Mouse (Mus musculus): ENCODE results near the gene Lgmn.

Lgmn gene

DNA sequence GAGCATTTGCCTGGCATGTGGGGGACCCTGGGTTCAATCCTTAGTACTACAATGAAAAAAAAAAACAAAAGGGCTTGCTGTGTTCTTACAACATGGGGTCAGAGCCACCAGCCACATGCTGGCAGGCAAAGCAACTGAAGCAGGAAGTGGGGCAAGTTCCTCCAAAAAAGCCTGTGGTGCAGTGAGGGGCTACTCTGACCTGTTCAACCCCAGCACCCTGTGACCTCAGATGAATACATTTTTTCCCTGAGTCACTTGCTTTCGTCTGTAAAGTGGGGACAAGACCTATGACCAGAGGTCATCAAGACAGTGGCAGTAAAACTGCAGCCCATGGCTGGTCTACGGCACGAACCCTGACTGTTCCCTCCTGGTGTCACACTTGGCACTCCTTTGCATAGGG lies 72.5 kb downstream of the Lgmn start:
- in situ Hi-C loops (cut with MboI; ENCODE audit: low pct_unique_long_range_greater_than_20kb in 1 of 2, low sequenced_read_pairs in 2 of 2, unreplicated experiment in 1 of 2), result loop anchor here in 1 of 2 experiments (25.0 kb wide), 1 partner anchor 355 kb away; no protein-coding TSS in a partner anchor

DNA sequence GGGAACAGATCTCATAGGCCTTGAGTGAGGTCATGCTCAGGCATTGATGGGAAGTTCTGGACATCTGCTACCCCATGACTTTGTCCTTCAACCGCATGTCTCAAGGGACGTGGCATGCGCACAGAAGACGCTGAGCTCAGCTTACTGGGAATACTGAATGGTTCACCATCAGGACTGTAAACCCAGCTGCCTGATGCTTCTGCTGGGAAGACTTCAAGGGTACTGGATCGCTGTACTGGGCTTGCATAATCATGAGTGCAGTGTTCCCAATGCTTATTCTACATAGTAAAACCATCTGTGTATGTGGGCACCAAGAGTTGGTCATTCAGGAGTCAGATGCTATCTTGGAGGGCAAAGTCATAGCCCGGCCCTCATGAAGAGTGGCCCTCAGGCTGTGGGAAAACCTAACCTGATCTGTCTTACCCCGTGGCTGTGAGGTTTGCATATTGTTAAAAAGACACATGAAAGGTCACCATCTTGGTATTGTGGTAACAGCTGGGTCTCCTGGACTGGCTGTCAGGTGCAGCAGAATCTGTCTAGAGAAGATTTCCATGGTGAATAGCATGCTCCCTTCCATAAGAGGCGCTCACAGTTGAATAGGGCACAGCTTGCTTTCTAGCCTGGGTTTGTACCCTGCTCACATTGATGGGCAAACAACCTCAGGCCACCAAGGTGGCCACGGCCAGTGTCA lies 73.3 kb downstream of the Lgmn start:
- in situ Hi-C loops (cut with MboI; ENCODE audit: low pct_unique_long_range_greater_than_20kb in 1 of 2, low sequenced_read_pairs in 2 of 2, unreplicated experiment in 1 of 2), result loop anchor here in 1 of 2 experiments (25.0 kb wide), 1 partner anchor 354 kb away; no protein-coding TSS in a partner anchor

DNA sequence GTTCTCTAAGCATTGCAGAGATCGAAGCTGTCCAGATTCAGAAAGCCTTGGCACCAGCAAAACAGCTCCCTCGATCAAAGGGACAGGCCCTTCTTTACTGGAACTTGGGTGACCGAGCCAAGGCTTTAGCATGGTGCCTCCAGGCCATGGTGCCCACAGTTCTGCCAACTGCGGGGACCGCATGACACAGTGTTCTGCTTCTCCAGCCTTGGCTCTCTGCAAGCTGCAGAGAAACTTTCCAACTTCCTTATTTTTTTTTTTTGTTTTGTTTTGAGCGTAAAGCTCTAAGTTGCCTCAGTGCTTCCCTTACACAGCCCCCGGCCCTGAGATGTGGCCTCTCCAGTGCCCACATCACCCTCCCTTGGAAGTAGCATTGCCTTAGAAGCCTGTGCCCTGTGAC lies 74.6 kb downstream of the Lgmn start:
- in situ Hi-C loops (cut with MboI; ENCODE audit: low pct_unique_long_range_greater_than_20kb in 1 of 2, low sequenced_read_pairs in 2 of 2, unreplicated experiment in 1 of 2), result loop anchor here in 1 of 2 experiments (25.0 kb wide), 1 partner anchor 353 kb away; no protein-coding TSS in a partner anchor

DNA sequence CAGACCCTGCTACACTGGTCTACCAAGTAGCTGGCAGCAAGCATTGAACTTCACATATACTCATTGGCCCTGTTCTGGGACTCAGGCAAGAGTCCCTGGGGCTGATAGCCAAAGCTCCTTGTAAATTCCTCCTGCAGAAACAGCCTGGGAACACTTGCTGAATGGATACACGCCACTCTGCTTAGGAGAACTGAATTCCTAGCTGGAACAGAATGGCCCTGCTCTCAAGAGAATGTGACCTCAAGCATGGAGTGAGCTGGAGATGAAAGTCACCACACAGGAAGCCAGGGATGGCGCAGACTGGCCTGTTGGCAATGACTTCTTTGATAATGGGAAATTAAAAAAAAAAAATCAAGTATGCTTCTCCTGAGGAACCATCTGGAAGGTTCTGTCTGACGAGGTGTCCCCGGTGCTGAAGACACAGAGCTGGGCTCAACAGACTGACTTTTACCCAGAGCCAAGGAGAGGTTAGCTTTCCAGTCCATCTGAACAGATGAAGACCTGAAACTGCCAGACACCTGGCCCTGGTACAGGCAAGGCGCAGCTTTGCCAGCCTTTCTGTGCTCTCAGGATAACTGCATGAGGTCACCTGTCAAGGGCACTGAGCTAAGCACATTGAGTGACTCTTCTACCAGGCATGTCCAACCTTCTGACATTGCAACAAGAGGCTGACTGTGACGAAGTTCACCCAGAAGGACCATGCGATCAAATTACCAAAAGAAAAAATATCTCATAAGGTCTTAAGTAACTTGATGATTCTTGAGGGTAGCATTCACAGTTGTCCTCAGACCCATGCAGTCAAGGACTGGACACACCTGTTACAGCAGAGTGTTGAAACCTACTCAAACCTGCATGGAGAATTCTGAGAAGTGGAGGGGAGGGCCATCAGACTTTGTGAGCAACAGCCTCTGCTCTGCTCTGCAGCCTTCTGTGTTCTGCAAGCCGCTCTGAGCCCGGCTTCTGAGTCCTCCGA lies 78.1 kb downstream of the Lgmn start:
- in situ Hi-C loops (cut with MboI; ENCODE audit: low pct_unique_long_range_greater_than_20kb in 1 of 2, low sequenced_read_pairs in 2 of 2, unreplicated experiment in 1 of 2), result loop anchor here in 1 of 2 experiments (25.0 kb wide), 1 partner anchor 349 kb away; no protein-coding TSS in a partner anchor

DNA sequence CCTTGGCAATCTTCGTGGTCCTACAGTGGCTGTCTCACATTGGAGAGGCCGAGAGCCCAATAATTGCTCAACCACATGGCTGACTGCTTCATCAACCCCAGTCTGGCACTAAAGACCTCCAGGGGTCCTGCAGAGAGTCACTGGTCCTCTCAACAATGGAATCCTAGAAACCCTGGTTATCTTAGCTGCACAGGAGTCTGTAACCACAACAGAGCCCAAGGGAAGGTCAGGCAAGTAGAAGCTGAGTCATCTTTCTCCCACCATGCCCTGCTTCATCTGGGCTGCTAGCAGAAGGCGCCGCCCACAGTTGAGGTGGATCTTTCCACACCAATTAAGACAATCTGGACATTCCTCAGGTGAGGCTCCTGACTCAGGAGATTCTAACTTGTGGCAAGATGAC lies 80.2 kb downstream of the Lgmn start:
- in situ Hi-C loops (cut with MboI; ENCODE audit: low pct_unique_long_range_greater_than_20kb in 1 of 2, low sequenced_read_pairs in 2 of 2, unreplicated experiment in 1 of 2), result loop anchor here in 1 of 2 experiments (25.0 kb wide), 1 partner anchor 347 kb away; no protein-coding TSS in a partner anchor

DNA sequence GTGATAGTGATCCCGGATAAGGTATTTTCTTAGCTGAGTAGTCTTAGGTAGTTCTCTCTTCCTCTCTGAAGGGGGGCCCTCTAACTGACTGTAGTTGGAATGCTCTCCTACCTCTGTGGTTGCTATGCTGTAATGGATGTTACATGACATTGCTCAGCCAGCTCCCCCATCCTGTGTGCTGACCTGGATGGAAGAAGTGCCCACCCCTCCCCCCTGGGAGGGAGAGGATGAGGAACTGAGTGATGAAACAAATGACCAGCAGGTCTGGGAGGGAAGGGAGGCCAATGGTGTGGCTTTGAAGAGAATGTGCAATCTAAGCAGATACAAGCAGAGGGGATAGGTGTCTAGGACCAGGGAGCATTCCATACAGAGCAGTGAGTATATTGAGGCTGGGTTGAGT lies 82.8 kb downstream of the Lgmn start:
- in situ Hi-C loops (cut with MboI; ENCODE audit: low pct_unique_long_range_greater_than_20kb in 1 of 2, low sequenced_read_pairs in 2 of 2, unreplicated experiment in 1 of 2), result loop anchor here in 1 of 2 experiments (25.0 kb wide), 1 partner anchor 344 kb away; no protein-coding TSS in a partner anchor

DNA sequence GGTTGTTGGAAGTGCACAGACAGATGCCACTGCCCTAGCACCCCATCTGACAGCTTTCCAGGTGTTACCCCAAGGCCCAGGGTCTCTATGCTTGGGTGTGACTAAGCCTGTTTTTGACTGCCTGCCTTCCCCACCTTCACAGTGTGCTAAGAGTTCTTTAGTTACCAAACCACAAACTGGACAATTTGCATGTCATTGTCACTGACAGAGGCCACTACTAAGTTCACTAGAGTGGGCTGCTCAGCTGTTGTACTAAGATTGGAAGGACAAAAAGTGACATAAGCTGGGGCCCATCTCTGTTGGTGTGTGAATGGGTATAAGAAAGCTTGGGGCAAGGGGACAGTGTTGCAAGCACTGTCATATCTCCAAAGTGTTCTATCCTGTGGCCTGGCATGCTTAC lies 83.8 kb downstream of the Lgmn start:
- in situ Hi-C loops (cut with MboI; ENCODE audit: low pct_unique_long_range_greater_than_20kb in 1 of 2, low sequenced_read_pairs in 2 of 2, unreplicated experiment in 1 of 2), result loop anchor here in 1 of 2 experiments (25.0 kb wide), 1 partner anchor 343 kb away; no protein-coding TSS in a partner anchor

DNA sequence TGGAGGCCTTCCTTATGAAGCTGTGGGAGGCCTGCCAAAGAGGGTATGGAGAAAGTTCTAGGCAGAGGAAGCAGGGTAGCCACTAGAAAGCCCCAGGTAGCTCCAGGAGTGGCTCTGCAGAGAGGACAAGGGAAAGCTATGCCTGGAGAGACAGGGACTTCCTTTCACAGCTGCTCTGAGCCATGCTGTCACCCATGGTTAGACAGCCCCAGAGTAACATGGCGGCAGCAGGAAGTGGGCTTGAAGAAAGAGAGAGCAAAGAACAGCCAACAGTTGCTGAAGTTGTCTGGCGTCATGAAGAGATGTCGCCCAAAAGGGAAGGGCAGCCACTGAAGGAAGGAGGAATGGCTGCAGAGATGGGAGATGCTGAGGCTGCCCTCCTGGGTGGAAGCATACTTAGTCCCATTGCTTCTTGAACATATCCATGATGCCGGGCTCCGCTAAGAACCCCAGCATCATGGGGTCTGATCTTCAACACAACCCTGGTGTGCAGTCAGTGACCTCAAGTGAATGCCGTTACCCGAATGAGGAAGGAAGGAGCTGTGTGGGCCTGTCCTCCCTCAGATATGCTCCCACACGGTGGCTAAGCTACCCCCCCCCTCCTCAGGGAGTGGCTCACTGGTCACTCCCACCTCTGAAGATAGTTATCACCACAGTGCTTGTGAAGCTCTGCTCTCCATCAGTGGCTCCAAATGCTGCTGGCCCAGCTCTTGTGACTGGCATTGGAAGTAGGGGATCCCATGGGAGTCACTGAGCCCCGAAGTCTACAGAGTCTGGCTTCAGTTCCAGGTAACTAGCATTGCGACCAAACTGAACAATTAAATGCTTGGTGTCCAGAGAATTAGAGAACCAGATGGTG lies 85.3 kb downstream of the Lgmn start:
- in situ Hi-C loops (cut with MboI; ENCODE audit: low pct_unique_long_range_greater_than_20kb in 1 of 2, low sequenced_read_pairs in 2 of 2, unreplicated experiment in 1 of 2), result loop anchor here in 1 of 2 experiments (25.0 kb wide), 1 partner anchor 342 kb away; no protein-coding TSS in a partner anchor

DNA sequence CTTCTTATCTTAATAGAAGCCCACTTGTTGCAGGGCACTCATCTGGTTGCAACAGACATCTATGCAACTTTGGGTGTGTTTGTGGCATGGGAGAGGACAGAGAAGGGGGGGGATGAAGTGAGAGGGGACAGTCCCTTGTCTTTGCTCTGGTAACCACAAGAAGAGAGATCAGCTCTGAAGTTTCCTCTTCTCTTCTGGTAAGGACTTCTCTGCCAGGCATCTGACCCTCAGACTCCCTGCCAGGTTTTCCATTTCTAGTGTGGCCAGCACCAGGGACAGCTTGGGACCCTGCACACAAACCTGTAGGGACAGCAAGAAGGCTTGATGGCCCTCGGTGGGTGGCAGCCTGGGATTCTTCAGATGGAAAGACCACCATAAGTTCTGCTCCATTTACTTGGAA lies 88.6 kb downstream of the Lgmn start:
- in situ Hi-C loops (cut with MboI; ENCODE audit: low pct_unique_long_range_greater_than_20kb in 1 of 2, low sequenced_read_pairs in 2 of 2, unreplicated experiment in 1 of 2), result loop anchor here in 1 of 2 experiments (25.0 kb wide), 1 partner anchor 339 kb away; no protein-coding TSS in a partner anchor

DNA sequence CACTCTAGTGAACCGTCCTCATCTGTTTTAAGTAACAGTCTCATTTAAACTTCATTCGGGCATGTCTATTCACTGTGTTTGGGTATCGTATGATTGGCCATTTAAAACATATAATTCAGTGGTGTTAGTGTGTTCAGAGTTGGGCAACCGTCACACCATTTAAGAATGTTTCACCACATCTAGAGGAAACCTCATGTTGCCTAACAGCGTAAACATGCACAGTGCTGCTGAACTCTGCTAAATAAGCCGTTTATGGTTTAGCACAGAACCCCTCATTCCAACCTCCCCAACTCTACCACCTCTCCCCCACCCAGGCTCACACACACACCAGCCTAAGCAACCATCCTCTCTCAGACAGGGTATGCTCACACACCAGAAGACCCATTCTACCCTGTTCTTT lies 91.2 kb downstream of the Lgmn start:
- in situ Hi-C loops (cut with MboI; ENCODE audit: low pct_unique_long_range_greater_than_20kb in 1 of 2, low sequenced_read_pairs in 2 of 2, unreplicated experiment in 1 of 2), result no loop called here

DNA sequence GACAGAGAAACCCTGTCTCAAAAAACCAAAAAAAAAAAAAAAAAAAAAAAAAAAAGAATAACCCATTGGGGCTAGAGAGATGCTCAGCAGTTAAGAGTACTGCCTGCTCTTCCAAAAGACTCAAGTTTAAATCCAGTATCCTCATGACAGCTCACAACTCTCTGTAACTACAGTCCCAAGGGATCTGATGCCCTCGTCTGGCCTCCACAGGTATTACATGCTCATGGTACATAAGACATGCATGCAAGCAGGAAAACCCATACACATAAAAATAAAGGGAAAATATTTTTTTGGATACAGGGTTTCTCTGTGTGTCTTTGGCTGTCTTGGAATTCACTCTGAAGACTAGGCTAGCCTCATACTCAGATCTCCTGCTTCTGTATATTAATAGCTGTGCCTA lies 93.1 kb downstream of the Lgmn start:
- in situ Hi-C loops (cut with MboI; ENCODE audit: low pct_unique_long_range_greater_than_20kb in 1 of 2, low sequenced_read_pairs in 2 of 2, unreplicated experiment in 1 of 2), result no loop called here

DNA sequence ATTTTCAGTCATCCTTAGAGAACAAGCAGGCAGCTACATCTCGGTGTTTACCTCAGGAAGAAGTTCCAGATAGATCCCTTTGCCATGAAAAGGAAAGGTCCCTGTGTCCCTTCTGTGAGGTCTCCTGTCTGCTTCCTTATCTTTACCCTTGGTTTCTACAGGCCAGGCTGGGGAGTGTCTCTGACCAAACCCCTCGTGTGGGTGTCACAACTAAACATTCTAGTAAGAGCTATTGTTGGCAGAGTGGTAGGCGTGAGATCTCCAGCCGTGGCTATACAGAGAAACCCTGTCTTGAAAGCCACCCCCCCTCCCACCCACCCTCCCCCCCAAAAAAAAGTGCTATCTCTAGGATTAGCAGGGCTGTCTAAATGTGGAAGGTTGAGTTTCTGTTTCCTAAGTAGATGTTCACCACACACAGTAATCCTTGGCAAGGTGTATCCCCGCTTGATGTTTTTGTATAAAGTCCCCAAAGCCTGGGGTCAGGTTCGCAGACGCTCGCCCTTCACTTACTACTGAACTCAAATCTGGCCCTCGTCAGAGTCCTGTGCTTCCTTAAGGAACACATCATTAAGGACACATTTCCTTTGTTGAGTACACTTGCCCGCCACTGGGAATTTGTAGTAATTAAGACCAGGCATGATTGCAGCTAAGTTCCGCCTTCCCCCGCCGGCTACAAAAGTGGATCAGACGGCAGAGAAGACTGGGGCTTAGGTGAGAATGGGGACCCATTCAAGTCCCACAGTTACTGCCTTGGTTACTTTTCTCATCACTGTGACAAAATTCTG lies 94.4 kb downstream of the Lgmn start:
- in situ Hi-C loops (cut with MboI; ENCODE audit: low pct_unique_long_range_greater_than_20kb in 1 of 2, low sequenced_read_pairs in 2 of 2, unreplicated experiment in 1 of 2), result no loop called here
